Mouse (Mus musculus) left cerebral cortex, adult 8-10 months (tissue): ENCODE data around the gene Rad51c. TPM values are rescaled to one million over a fixed set of nuclear protein-coding genes. Genes with fewer than 3 reads are reported as not detected.
A peak's percentile ranks its signal among the peaks of the same experiment; 100 is the strongest.
"Not testable (repeated sequence)": the region's sequence is repeated elsewhere in the genome, so short reads cannot be mapped to it uniquely, and the experiment has no call there.

Experiments used
- DNase-seq, 2 experiments: peaks; one replicate each; pipeline ENCODE4 v3.0.0; 2022; ENCODE audit warnings: low spot score in 2 of 2
- total RNA-seq, 4 experiments: library from RNA; stranded (reverse); gene quantifications; 2 replicates each; pipeline ENCODE4 v1.2.4; 2022

Gene Rad51c
- total RNA-seq: 1 to 10 TPM; 2.6 to 4.7 (median 4.0) TPM

GRCm38 (mm10) chr11:87404876-87405275, at the start of gene Rad51c, which contains the start of gene Tex14:
Gene Rad51c (minus strand): TSS chr11:87404954.
Gene Tex14 (plus strand): TSS chr11:87405065.
- DNase-seq: peak in 1 of 2 experiments; percentile 29

GRCm38 (mm10) chr11:87454035-87454690, 49.4 kb upstream of the Rad51c start:
- no peak for DNase-seq

- no peak for DNase-seq
Measured at GRCm38 (mm10) chr11:87453216-87454034, 48.7 kb upstream of the Rad51c start.

GRCm38 (mm10) chr11:87452779-87453178, 48.0 kb upstream of the Rad51c start:
- not testable (repeated sequence) for DNase-seq

GRCm38 (mm10) chr11:87449847-87450246, 45.1 kb upstream of the Rad51c start:
- DNase-seq: not testable (repeated sequence)

- no peak for DNase-seq
Measured at GRCm38 (mm10) chr11:87449200-87449547, 44.4 kb upstream of the Rad51c start.

- peak in 1 of 2 experiments; percentile 70 for DNase-seq
Measured at GRCm38 (mm10) chr11:87448476-87449199, 43.9 kb upstream of the Rad51c start.

- DNase-seq: peak; percentile 83 to 96
Measured at GRCm38 (mm10) chr11:87448081-87448475, 43.3 kb upstream of the Rad51c start.

GRCm38 (mm10) chr11:87447429-87447828, 42.7 kb upstream of the Rad51c start:
- DNase-seq: no peak

GRCm38 (mm10) chr11:87446159-87446558, 41.4 kb upstream of the Rad51c start:
- DNase-seq: no peak

GRCm38 (mm10) chr11:87445593-87445992, 40.8 kb upstream of the Rad51c start:
- DNase-seq: not testable (repeated sequence)

GRCm38 (mm10) chr11:87444735-87445428, 40.1 kb upstream of the Rad51c start:
- no peak for DNase-seq

GRCm38 (mm10) chr11:87444056-87444455, 39.3 kb upstream of the Rad51c start:
- not testable (repeated sequence) for DNase-seq

- peak in 1 of 2 experiments; percentile 78 for DNase-seq
Measured at GRCm38 (mm10) chr11:87443373-87443883, 38.7 kb upstream of the Rad51c start.

- peak; percentile 73 to 85 for DNase-seq
Measured at GRCm38 (mm10) chr11:87442643-87443372, 38.1 kb upstream of the Rad51c start.

GRCm38 (mm10) chr11:87439796-87440420, 35.2 kb upstream of the Rad51c start:
- DNase-seq: no peak

- DNase-seq: no peak
Measured at GRCm38 (mm10) chr11:87436326-87437232, 31.8 kb upstream of the Rad51c start.

GRCm38 (mm10) chr11:87435107-87435506, 30.4 kb upstream of the Rad51c start:
- DNase-seq: not testable (repeated sequence)
